Mouse (Mus musculus) retina, adult 2 months (tissue): ENCODE measurements around the gene Fam207a.

ENCODE experiments used
- DNase-seq: peaks from one replicate; pipeline ENCODE4 v3.0.0-alpha.2; 2012; ENCODE audit warnings: low read depth, low spot score

Gene Fam207a

GRCm38 (mm10) chr10:77515385-77516348 lies at the start of gene Fam207a:
Gene Fam207a (minus strand): TSS chr10:77515785.
- DNase-seq: peak; percentile 87

- no peak for DNase-seq
Measured at GRCm38 (mm10) chr10:77565005-77565404, 49.4 kb upstream of the Fam207a start.

GRCm38 (mm10) chr10:77561508-77561907 lies 45.9 kb upstream of the Fam207a start:
- DNase-seq: no peak

GRCm38 (mm10) chr10:77560830-77561229 lies 45.2 kb upstream of the Fam207a start:
- no peak for DNase-seq

- DNase-seq: no peak
Measured at GRCm38 (mm10) chr10:77560090-77560489, 44.5 kb upstream of the Fam207a start.

GRCm38 (mm10) chr10:77557641-77558040 lies 42.1 kb upstream of the Fam207a start:
- DNase-seq: no peak

GRCm38 (mm10) chr10:77556631-77557030 lies 41.0 kb upstream of the Fam207a start:
- no peak for DNase-seq

GRCm38 (mm10) chr10:77554918-77555317 lies 39.3 kb upstream of the Fam207a start:
- no peak for DNase-seq

GRCm38 (mm10) chr10:77553285-77553684 lies 37.7 kb upstream of the Fam207a start:
- no peak for DNase-seq

GRCm38 (mm10) chr10:77552162-77552561 lies 36.6 kb upstream of the Fam207a start:
- no peak for DNase-seq

- no peak for DNase-seq
Measured at GRCm38 (mm10) chr10:77550874-77551273, 35.3 kb upstream of the Fam207a start.

- no peak for DNase-seq
Measured at GRCm38 (mm10) chr10:77548576-77548975, 33.0 kb upstream of the Fam207a start.

GRCm38 (mm10) chr10:77544916-77545315 lies 29.3 kb upstream of the Fam207a start:
- no peak for DNase-seq

- DNase-seq: no peak
Measured at GRCm38 (mm10) chr10:77543226-77543625, 27.6 kb upstream of the Fam207a start.

GRCm38 (mm10) chr10:77541864-77542666 lies 26.5 kb upstream of the Fam207a start:
- DNase-seq: no peak

GRCm38 (mm10) chr10:77540576-77541102 lies 25.1 kb upstream of the Fam207a start:
- no peak for DNase-seq

- DNase-seq: no peak
Measured at GRCm38 (mm10) chr10:77539320-77539945, 23.8 kb upstream of the Fam207a start.

- no peak for DNase-seq
Measured at GRCm38 (mm10) chr10:77537215-77538209, 21.9 kb upstream of the Fam207a start.

- no peak for DNase-seq
Measured at GRCm38 (mm10) chr10:77536727-77537126, 21.1 kb upstream of the Fam207a start.

GRCm38 (mm10) chr10:77532020-77532413 lies 16.4 kb upstream of the Fam207a start:
- no peak for DNase-seq
